Mouse (Mus musculus) adrenal gland, postnatal 25 days (tissue): Measurements from ENCODE around the gene Ankrd2. TPM values are rescaled to one million over a fixed set of nuclear protein-coding genes. Genes with fewer than 3 reads are reported as not detected.

Source experiments
- total RNA-seq: library from RNA; stranded (reverse); gene quantifications from 2 replicates; pipeline ENCODE4 v1.2.3, GENCODE M21; 2021

Ankrd2 gene
- total RNA-seq, 1 experiment from 2014 or later, result 0.46 TPM

Other genes with a start within 250 kb of the Ankrd2 start
- 5.6 and 6.1 TPM in 2 replicates for gene Arhgap19, start 234.0 kb upstream of the Ankrd2 start, total RNA-seq
- gene Frat1, start 206.0 kb upstream of the Ankrd2 start, total RNA-seq, result 7.7 and 11.1 TPM in 2 replicates
- gene Frat2, start 187.9 kb upstream of the Ankrd2 start, total RNA-seq, result 4.0 and 6.6 TPM in 2 replicates
- 12.3 and 16.9 TPM in 2 replicates for gene Rrp12, start 139.8 kb upstream of the Ankrd2 start, total RNA-seq
- 708 and 730 TPM in 2 replicates for gene Pgam1, start 124.1 kb upstream of the Ankrd2 start, total RNA-seq
- gene Exosc1, start 102.6 kb upstream of the Ankrd2 start, total RNA-seq, result 24.0 and 30.3 TPM in 2 replicates
- gene Zdhhc16, start 102.5 kb upstream of the Ankrd2 start, total RNA-seq, result 36.0 and 39.8 TPM in 2 replicates
- gene Mms19, start 54.8 kb upstream of the Ankrd2 start, total RNA-seq, result 19.0 and 31.0 TPM in 2 replicates
- gene Ubtd1, start 54.2 kb upstream of the Ankrd2 start, total RNA-seq, result 15.2 and 18.2 TPM in 2 replicates
- 4.5 and 5.2 TPM in 2 replicates for gene Hoga1, start 9.6 kb downstream of the Ankrd2 start, total RNA-seq
- gene 4933411K16Rik, start 16.2 kb downstream of the Ankrd2 start, total RNA-seq, result 0.67 and 1.1 TPM in 2 replicates
- gene Morn4, start 50.4 kb downstream of the Ankrd2 start, total RNA-seq, result 6.6 and 10.1 TPM in 2 replicates
- gene Pi4k2a, start 54.5 kb downstream of the Ankrd2 start, total RNA-seq, result 58.2 and 62.4 TPM in 2 replicates
- gene Avpi1, start 93.1 kb downstream of the Ankrd2 start, total RNA-seq, result 74.4 and 98.1 TPM in 2 replicates
- gene Marveld1, start 111.4 kb downstream of the Ankrd2 start, total RNA-seq, result 40.4 and 45.0 TPM in 2 replicates
- 51.8 and 73.5 TPM in 2 replicates for gene Zfyve27, start 128.0 kb downstream of the Ankrd2 start, total RNA-seq
- gene Sfrp5, start 166.3 kb downstream of the Ankrd2 start, total RNA-seq, result 1.1 and 1.8 TPM in 2 replicates
- gene Golga7b, start 211.6 kb downstream of the Ankrd2 start, total RNA-seq, result 0.86 and 1.2 TPM in 2 replicates